Mouse (Mus musculus) left cerebral cortex, adult 18-20 months (tissue): ENCODE measurements around the gene Psd. TPM values are rescaled to one million over a fixed set of nuclear protein-coding genes. Genes with fewer than 3 reads are reported as not detected.

ENCODE experiments used
- DNase-seq, 2 experiments: peaks; one replicate each; pipeline ENCODE4 v3.0.0; 2021 to 2022; ENCODE audit warnings: low spot score in 2 of 2, mixed read lengths in 1 of 2
- total RNA-seq, 2 experiments: library from RNA; stranded (reverse); gene quantifications; 2 replicates each; pipeline ENCODE4 v1.2.3; 2021

Psd gene
- total RNA-seq, 2 experiments from 2014 or later, result 612 to 681 TPM

DNA sequence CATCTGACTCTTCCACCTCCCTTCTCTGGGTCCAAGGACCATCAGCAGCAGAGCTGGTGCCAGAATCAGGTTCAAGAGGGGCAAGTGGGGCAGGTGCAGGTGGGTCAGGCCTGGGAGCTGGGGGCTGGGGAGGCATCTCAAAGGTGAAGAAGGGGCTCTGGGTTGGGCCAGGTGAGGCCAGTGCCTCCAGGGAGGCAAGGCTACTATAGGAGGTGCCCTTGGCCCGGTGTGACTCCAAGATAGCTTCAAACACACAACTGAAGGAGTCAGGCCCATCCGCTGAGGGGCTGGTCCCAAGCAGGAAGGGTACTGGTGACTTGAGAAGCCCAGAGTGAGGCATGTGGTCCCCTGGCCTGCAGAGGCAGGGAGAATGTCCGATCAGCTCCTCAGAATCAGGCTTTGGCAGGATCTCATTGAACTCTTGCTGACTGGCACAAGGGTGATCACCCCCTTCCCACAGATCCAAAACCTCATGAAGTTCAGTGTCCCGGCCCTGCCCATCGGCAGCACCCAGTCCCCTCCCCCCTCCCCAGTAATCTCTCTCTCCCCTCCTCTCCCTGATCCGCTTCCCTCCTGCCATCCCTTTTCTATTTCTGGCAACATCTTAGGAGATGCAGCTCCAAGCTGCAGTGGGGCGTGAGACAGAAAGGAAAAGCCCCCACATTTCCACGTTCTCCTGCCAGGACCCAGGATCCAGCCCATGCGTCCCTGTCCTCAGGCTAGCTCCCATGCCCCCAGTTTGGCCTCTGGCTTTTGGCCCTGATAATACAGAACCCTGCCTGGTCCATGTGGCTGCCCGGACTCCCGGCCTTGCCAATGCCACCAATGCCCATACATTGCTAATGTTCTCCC is 4.6 kb downstream of the Psd start:
- DNase-seq, result no peak

DNA sequence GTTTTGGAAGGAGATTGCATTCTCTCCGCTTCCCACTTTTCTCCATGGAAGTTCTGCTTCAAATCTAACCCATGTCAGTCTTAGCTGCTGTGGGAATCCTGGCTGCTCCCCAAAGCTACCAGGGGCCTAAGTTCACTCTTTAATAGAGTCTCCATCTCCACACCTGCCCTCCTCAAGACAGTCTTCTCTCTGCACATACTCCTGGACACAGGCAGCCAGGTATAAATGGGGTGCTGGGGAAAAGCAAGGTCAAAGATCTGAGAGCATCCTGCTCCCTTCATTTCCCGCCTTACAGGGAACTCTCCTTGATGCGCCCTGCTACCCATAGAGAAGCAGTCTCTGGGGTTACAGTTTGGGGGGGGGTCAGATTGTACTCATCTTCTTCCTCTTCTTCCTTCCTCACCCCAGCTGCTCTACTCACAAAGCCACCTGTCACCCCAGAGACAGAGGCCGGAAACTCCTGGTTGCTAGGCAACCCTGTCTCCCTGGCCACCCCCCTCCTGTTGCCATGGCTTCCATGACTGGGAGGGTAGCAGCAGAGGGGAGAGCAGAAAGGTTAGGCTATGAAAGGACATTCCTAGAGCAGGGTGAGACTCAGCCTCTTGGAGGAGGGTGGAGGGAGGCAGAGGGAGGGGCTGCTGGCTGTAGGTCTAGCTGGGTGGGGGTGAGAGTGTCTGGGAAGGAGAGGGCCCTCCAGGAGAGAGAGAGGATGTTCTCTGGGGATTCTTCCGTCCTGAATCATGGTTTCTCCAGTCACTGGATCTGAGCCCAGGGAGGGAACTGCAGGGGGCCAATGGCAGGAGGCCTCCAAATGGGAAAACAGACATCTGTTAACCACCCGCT is 5.6 kb downstream of the Psd start:
- no peak for DNase-seq

DNA sequence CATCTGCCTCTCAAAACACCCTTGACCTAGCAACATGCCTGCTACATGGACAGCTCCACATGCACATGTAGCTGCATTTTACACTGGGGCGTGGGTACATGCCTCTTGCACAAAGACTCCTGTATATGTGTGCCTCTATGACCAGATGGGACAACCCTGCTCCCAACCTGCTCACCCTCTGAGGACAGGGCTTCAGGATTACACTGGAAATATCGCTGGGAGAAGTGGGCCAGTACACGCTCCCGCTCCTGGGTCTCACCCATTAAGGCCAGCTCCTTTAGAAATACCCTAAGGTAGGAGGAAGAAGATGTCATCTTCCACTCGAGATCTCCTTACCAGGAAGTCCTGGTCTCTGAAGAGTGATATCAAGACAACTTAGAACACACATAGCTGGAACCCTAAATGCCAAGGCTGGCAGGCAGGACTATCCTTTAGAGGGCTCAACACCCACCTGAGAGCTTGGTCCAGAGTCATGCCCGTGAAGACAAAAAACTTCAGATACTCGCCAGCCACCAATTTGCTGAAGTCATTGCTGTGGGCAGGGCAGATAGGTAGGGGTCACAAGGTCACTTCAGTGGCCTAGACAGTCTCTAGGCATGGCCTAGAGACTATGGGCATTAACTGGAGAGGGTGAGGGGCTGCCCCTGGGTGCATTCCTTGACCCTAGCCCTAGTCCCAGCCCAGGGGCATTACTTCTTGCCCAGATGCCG is 6.7 kb downstream of the Psd start:
- no peak for DNase-seq

DNA sequence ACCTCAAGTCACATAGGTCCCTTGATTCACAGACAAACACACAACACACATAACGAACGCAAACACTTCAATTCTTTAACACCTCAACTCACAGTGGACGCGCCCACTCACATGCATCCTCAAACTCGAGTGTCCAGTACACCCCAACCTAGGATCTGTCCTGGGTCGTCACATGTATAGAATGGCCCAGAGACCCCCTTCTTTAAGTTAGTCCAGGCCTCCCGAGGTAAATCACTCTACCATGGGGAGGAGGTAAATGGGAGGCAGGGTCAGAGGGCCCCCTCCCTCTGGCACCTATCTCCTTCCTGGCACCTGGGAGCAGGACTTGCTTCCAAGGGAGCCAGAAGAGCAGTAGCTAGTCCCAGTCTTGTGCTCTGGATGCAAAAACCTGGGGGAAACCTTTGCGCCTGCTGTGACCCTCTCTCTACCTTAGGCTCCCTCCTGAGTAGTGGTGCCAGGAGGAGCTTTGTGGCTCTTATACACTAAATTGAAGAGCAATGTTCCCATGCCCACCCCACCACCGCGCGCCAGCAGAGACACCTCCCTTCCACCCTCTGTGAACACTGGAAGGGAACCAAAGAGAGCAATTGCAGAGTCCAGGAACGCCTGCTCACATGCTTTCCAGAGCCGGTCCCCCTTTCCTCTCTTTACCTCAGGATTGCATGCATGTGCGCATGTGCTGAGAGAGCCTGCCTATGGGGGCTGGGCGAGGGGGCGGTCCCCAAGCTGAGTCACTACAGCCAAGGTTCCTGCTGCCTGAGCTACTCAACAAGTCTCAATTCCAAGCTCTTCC is 8.2 kb downstream of the Psd start:
- peak; percentile 94 to 96 for DNase-seq

DNA sequence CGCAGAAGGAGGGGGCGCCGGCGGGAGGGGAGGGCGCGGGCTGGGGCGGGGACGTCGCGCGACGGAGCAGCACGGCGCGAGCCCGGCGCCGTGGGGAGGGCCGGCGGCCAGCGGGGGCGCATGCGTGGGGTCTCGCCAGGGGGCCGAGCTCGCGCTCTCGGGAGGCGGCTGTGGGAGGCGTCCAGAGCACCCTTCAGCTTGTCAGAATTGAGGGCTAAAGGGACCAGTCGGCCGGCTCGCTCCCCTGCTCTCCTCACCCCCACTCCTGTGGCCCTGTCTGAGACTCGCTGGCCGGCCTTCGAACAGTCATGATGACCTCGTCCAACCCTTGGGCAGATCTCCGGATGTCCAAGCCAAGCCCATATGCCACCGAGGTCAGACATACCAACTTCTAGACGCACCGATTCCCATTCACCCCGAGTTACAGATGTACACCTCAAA is 8.9 kb downstream of the Psd start:
- DNase-seq, result peak; percentile 58 to 71

DNA sequence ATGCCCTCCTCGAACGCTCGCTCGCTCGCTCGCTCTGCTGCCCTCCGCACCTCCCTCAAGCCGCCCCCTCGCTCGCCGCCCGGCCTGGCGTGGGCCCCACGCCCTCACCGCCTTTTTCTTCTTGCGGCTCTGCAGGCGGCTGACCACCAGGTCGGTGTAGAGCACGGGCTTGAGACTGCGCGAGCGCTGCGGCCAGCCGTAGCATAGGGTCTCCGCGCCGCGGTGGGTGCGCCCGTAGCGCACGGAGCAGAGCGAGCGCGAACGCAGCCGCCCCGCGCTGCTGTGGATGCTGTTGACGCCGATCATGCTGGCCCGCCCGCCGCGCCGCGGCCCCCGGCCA is 9.4 kb downstream of the Psd start:
- DNase-seq, result no peak

DNA sequence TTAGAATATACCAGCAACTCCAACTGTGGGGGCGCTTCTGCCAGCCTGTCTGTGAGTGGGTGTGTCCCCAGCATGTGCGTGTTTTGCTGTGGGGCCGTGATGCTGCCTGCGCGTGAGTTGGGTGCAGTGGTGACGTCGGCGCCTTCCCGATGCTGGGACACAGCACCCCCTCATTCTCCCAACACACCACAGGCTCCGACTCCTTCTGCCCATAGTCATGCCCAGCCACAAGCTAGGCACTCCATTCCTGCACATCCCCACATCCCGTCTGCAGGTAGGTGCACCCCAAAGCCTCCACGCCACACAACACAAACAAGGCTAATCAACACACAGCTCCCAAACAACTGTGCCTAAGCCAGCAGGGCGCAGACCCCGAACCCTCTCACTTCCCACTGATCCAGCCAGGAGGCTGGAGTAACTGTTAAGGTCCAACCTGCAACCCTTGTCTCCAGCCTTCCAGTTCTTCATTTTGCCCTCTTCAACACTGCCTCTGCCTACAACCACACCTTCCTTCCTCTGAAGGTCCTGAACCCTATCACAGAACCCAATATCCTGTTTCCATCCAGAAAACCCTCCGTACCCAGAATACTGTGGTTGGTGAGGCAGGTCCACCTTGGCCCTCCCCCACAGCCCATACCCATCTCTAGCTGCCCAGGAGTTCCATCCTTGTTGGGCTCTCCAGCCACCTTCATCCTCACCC is 10.0 kb downstream of the Psd start:
- peak; percentile 81 to 89 for DNase-seq

DNA sequence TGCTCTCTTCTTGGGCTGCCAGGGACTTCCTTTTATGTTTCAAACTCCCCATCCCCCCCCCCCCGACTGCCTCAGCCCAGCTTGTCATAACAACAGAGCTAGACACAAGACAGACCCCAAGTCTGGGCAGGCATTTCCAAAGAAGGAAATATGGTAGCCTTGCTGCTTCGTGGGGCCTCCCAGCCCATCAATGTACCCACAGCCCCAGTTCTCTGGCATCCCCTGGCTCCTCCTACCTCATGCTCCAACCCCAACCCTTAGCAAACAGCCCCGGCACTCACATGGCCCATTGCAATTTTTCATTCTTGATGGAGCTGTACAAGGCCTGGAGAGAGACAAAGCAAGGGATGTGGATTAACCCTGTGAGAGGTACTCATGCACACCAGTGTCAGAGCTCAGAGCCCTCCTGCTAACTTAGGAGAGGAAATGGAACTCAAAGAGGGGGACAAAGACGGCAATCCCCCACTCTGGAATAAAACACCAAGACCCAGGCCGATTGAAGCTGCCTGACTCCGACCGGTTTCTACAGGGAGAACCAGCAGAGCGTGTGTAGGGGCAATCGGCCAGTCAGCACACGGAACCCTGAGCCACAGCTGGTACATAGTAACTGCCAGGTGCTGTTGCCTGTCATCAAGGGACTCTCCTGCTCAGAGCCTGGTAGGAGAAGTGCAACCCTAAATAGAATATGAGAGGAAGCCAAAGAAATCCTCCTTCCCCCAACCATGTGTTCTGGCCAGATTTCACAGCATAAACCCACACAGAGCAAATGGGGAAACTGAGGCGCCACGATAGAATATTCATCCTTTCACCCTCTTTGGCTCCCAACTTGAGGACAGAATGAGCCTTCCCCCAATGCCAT is 11.0 kb downstream of the Psd start:
- DNase-seq, result peak in 1 of 2 experiments; percentile 6

DNA sequence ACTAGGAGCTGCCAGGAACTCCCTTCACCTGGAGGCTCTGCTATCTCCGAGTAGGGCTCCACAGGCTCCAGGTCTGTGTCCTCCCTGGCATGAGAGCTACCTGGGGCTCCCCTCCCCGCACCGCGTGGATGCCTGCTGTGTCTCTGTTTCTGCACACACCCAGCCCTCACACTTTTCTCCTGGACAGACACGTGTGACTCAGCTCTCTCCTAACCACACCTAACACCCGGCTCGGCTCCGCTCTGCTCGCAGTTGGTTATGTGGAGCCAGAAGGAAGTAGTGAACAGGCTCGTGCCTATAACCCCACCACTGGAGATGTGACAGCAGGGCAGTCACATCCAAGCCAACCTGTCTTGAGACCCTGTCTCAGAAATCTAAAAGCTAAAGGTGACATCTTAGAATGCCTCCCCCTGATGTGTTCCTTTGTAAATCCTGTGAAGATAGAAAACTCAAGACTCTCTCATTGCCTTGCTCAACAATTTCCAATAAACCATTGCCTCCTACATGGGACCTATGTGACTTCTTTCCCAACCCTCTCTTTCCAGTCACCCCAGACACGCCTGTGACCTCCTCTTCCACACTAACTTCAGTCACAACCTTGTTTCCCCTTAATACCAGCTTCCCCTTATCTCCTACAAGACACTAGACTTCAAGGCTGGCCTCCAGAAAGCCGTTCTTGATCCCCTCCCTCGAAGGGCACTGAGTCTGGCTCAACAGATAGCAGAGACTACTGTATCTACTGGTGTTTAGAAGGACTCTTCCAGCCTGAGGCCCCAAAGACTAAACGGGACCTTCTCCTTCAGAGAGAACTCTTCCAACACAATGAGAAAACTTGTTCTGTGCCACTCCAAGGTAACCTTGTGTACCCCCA is 11.8 kb downstream of the Psd start:
- peak in 1 of 2 experiments; percentile 30 for DNase-seq

DNA sequence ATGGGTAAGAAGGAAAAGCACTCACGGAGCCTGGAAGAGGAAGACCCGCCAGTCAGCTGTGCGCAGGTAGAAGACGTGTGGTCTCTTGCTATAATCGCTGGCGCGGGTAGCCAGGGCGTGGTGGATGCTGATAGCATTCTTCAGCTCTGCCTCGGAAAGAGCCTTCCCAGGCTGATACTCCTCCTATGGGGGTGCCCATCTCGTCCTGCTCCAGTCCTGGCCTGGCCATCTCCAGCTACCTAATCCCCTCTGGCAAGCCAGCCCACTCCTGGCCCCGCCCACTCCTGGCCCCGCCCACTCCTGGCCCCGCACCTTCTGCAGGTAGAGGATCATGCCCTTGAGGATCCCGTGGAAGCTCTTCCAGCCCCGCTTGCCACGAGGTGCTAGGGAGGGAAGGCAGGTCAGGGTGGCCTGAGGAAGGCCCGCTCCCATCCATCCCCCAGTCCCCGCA is 12.8 kb downstream of the Psd start:
- no peak for DNase-seq

DNA sequence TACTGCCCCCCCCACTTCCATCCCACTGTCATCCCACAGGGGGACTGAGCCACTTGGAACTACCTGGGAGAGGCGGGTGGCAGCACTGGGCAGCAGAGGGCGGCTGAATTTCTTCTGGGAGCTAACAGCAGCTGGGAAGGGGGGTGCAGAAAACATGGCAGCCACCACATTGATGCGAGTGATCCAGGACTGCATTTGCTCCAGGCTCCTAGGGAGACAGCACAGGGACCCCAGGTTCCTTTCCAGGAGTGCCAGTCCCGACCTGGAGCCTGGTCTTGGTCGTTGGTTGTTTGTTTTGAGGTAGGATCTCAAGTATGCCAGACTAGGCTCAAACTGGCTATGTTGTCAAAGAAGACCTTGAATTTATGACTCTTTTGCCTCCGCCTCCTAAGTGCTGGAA is 13.4 kb downstream of the Psd start:
- DNase-seq, result no peak

DNA sequence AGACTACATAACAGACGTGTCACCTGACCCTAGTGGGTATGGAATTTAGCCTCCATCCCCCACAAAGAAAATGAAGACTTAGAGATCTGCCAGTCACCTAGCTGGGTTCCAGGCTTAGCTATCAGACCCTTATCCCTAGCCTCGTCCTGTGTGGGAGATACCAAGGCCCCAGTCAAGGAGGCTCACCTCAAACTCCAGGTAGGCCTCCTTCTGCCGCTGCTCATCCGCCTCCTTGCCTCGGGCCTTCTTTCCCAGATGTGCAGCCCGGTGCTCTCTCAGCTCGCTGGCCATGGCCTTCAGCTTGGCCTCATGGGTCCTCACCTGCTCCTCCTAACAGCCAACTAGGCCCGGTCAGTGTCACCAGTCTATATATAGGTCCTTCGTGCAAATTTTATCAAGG is 13.8 kb downstream of the Psd start:
- no peak for DNase-seq

DNA sequence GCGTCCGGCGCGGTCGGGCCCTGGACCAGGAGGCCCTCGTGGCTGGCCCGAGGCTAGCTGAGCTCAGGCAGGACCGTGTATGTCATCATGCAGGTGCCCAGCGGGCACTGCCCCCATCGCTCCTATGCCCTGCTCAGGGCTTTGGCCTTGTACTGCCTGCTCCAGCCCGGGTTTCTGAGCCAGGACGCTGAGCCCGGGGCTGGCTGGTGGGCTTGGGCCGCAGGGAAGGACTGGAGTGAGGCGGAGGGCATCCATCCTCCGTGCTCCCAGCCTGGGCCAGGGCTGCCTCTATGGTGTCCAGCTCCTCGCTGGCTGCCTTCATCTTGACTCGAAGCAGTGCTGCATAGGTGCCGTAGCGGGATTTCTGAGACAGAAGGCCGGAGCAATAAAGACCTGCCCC is 14.4 kb downstream of the Psd start:
- DNase-seq, result no peak

DNA sequence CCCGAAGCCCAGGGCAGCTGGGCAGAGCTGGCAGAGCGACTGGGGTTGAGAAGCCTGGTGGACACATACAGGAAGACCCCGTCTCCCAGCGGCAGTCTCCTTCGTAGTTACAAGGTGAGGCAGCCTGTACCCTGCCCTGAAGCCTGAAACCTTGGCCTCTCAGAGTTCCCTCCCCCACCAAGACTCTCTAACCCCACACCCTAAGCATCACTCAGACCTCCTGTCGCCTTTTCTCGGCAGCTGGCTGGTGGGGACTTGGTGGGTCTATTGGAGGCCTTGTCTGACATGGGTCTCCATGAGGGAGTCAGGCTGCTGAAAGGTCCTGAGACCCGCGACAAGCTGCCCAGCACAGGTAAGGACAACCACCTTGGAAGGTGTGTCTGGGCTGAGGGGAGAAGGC is 15.6 kb downstream of the Psd start:
- no peak for DNase-seq

DNA sequence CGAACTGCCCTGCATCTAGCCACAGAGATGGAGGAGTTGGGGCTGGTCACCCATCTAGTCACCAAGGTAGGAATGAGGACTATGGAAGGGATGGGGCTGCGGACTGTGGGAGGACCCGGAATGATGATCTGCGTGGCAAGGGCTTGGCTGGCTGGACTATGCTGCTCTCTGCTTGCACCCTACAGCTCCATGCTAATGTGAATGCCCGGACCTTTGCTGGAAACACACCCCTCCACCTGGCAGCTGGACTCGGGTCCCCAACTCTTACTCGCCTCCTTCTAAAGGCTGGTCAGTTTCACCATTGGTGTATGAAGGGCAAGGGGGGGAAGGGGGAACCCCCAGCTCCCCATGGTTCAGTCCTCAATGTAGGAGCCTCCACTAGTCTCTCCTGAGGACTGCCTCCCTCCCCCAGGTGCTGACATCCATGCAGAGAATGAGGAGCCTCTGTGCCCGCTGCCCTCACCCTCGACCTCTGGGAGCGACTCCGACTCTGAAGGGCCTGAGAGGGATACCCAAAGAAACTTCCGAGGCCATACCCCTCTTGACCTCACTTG is 16.6 kb downstream of the Psd start:
- no peak for DNase-seq

DNA sequence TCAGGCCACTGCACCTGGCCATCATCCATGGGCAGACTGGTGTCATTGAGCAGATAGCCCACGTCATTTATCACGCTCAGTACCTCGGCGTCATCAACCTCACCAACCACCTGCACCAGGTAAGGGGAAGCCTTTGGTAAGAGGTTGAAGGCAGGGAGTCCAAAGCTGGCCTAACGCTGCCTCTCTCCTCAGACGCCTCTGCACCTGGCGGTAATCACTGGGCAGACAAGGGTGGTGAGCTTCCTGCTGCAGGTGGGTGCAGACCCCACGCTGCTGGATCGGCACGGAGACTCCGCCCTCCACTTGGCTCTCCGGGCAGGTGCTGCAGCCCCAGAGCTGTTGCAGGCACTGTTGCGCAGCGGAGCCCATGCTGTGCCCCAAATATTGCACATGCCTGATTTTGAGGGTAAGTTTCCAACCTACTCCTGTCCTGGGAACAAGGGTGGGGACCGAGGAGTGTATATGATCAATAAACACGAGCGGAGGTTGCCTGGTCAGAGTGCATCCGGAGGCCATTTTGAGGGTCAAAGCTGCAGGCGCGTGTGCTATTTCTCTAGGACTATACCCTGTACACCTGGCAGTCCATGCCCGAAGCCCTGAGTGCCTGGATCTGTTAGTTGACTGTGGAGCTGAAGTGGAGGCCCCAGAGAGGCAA is 17.2 kb downstream of the Psd start:
- DNase-seq, result no peak

DNA sequence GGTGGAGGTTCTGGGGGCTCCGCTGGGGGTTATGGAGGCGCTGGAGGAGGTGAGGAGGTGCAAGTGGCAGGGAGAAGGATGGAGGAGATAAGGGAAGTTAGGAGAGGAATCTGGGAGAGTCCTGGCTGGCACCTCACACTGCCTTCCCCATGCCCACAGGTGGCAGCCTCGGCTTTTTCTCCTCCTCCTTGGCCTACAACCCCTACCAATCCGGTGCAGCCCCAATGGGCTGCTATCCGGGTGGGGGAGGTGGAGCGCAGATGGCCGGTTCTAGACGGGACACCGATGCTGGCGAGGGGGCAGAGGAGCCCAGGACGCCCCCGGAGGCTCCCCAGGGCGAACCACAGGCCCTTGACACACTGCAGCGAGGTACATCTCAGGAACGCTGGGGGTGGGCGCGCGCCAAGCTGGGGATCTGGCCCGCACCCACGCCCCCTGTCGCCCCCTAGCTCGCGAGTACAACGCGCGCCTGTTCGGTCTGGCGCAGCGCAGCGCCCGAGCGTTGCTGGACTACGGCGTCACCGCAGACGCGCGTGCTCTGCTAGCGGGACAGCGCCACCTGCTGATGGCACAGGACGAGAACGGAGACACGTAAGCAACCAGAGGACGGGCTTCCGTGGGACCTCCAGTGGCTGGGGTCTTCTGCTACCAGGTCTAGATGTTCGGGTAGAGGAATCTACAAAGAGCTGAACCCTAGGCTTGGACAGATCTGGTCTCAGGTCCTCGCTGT is 18.1 kb downstream of the Psd start:
- peak; percentile 90 to 93 for DNase-seq
